Mouse (Mus musculus) hindbrain, embryonic 10.5 days (tissue): Measurements from ENCODE around the gene Rfc4. TPM values are rescaled to one million over a fixed set of nuclear protein-coding genes. Genes with fewer than 3 reads are reported as not detected.

Experiments
- DNase-seq: peaks from one replicate; pipeline ENCODE4 v3.0.0-alpha.2; 2017; ENCODE audit warnings: low spot score
- H3K27ac ChIP-seq: fragments of 300-500 bp; sonication (generic); 2 replicates; pipeline ENCODE4 v1.5.1; 2016; ENCODE audit warnings: mild to moderate bottlenecking, moderate library complexity
- H3K27me3 ChIP-seq: fragments of 300-500 bp; sonication (generic); 2 replicates; pipeline ENCODE4 v1.6.1; 2016; ENCODE audit warnings: mild to moderate bottlenecking; ENCODE audit not compliant: poor library complexity, insufficient read depth, severe bottlenecking
- H3K36me3 ChIP-seq: fragments of 300-500 bp; sonication (generic); 2 replicates; pipeline ENCODE4 v1.6.1; 2016; ENCODE audit warnings: mild to moderate bottlenecking, moderate library complexity
- H3K4me1 ChIP-seq: fragments of 300-500 bp; sonication (generic); replicated peaks from 2 replicates; pipeline ENCODE4 v1.6.1; 2016; ENCODE audit warnings: mild to moderate bottlenecking
- H3K4me3 ChIP-seq: fragments of 300-500 bp; sonication (generic); 2 replicates; pipeline ENCODE4 v1.5.1; 2016; ENCODE audit warnings: mild to moderate bottlenecking, moderate library complexity
- H3K9me3 ChIP-seq: fragments of 300-500 bp; sonication (generic); 2 replicates; pipeline ENCODE4 v1.6.1; 2016; ENCODE audit warnings: mild to moderate bottlenecking, moderate library complexity
- WGBS: fragments of 180-500 bp; shearing (Covaris S2); methylation state at CpG from one replicate; pipeline ENCODE4 v1.1.7; 2016; 5-methylcytosine and 5-hydroxymethylcytosine counted together
- polyA plus RNA-seq: library from polyadenylated mRNA; unstranded; fragments of >200 nt; fragmentation: Nextera tagmentation; extraction: Ambion mirVana; gene quantifications from 2 replicates; pipeline ENCODE4 v1.2.1, GENCODE M21; 2016

Gene Rfc4
- polyA plus RNA-seq, 1 experiment from 2014 or later: 190 TPM

DNA sequence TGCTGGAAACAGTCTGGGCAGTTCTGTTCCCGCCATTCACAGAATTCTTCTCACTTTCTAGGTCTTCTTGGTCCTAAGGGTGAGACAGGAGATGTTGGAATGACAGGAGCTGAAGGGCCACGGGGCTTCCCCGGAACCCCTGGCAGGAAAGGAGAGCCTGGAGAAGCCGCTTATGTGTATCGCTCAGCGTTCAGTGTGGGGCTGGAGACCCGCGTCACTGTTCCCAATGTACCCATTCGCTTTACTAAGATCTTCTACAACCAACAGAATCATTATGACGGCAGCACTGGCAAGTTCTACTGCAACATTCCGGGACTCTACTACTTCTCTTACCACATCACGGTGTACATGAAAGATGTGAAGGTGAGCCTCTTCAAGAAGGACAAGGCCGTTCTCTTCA, 29.5 kb upstream of the Rfc4 start:
- Histone ChIP-seq H3K27me3 (no peaks in the 10 kb centered on the region), H3K4me1 (no peaks in the 10 kb centered on the region), H3K9me3 (no peaks in the 10 kb centered on the region), H3K27ac (no peak overlapping the region), H3K4me3 (no peak overlapping the region), H3K36me3 (no peaks in the 10 kb centered on the region)
- 96% methylated on average over 13 of the region's 13 CpGs for WGBS
- no peak for DNase-seq

- Histone ChIP-seq H3K27me3 (no peaks in the 10 kb centered on the region), H3K36me3 (no peaks in the 10 kb centered on the region)
- 83% methylated on average over 5 of the region's 5 CpGs for WGBS
Measured at GRCm38 (mm10) chr16:23154261-23154660, 26.7 kb upstream of the Rfc4 start.

GRCm38 (mm10) chr16:23151423-23151822, 23.9 kb upstream of the Rfc4 start:
- Histone ChIP-seq H3K4me3 (no peak overlapping the region), H3K27me3 (no peaks in the 10 kb centered on the region), H3K27ac (no peak overlapping the region), H3K9me3 (no peaks in the 10 kb centered on the region), H3K36me3 (no peaks in the 10 kb centered on the region), H3K4me1 (no peaks in the 10 kb centered on the region)
- DNase-seq: no peak
- WGBS: 32% methylated on average over 2 of the region's 2 CpGs

More at GRCm38 (mm10) chr16:23154261-23154660, 26.7 kb upstream of the Rfc4 start:
- DNase-seq: no peak
- no peaks in the 10 kb centered on the region for H3K9me3 ChIP-seq
- H3K4me1 ChIP-seq: no peaks in the 10 kb centered on the region
- H3K4me3 ChIP-seq: no peak overlapping the region
- no peak overlapping the region for H3K27ac ChIP-seq

DNA sequence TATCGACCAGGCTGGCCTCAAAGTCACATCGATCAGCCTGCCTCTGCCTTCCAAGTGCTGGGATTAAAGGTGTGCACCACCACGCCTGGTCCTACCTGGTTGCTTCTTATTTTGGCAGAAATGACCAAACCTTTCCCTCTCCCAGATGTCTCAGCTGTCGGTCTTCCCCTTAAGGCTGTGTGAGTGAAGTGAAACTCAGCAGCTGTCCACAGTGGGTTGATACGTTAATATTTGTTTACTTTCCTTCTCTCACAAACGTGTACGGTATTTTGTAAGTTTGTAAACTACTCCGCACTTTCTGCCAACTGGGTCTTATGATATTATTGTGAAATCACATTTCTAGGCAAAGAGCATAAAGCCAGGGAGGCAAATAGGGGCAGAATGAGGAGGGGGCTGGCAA, 21.9 kb upstream of the Rfc4 start:
- Histone ChIP-seq H3K27ac (no peak overlapping the region), H3K36me3 (no peaks in the 10 kb centered on the region), H3K27me3 (no peaks in the 10 kb centered on the region), H3K4me3 (no peak overlapping the region), H3K9me3 (no peaks in the 10 kb centered on the region), H3K4me1 (no peaks in the 10 kb centered on the region)
- no peak for DNase-seq
- 82% methylated on average over 8 of the region's 8 CpGs for WGBS

DNA sequence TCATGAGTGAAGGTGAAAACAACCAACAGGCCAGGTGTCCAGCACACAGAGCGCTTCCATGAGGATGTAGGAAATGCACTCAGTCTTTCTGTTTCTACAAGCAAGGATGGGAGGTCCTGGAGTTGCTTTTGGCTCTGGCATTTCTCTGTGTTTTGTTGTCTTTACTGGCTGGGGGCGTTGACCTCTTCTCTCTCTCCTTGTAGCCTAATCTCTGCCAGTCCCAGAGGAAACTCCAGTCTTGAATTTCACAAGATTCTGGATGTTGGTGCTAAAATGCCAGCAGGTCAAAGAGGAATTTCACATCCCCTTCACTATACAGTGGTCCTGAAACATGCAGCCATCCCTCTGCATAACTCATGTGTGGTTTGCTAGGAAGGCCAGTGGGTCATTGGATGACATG, 21.4 kb upstream of the Rfc4 start:
- no peak for DNase-seq
- H3K9me3 ChIP-seq: no peaks in the 10 kb centered on the region
- no peak overlapping the region for H3K4me3 ChIP-seq
- 68% methylated on average over 2 of the region's 2 CpGs for WGBS
- H3K36me3 ChIP-seq: no peaks in the 10 kb centered on the region
- H3K27ac ChIP-seq: no peak overlapping the region
- H3K27me3 ChIP-seq: no peaks in the 10 kb centered on the region
- H3K4me1 ChIP-seq: no peaks in the 10 kb centered on the region

DNA sequence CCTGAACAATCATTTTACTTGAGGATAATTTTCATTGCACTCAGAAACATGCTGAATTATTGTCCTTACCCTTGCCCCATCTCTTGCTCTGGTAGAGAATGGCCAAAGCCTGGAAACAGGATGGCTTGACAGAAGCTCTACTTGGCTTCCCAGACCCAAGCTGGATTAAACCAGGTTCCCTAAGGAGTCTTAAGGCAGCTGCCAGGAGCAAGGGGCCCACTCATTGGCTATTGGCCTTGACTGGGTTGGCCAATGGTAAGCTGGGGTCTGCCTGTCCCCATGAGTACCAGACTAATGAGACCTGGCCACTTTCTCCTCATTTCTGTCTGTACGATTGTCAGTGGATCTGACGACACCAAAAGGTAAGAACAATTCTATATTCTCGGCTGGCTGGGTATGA, 18.7 kb upstream of the Rfc4 start, which contains the start of gene Adipoq:
Gene Adipoq (plus strand): TSS at position 257 of the 400 bp plus-strand sequence.
- Histone ChIP-seq H3K4me1 (no peaks in the 10 kb centered on the region), H3K36me3 (no peaks in the 10 kb centered on the region), H3K9me3 (no peaks in the 10 kb centered on the region), H3K27ac (no peak within 1 kb of the TSS), H3K4me3 (no peak within 1 kb of the TSS), H3K27me3 (no peaks in the 10 kb centered on the region)
- 91% methylated on average over 3 of the region's 3 CpGs for WGBS
- DNase-seq: no peak

DNA sequence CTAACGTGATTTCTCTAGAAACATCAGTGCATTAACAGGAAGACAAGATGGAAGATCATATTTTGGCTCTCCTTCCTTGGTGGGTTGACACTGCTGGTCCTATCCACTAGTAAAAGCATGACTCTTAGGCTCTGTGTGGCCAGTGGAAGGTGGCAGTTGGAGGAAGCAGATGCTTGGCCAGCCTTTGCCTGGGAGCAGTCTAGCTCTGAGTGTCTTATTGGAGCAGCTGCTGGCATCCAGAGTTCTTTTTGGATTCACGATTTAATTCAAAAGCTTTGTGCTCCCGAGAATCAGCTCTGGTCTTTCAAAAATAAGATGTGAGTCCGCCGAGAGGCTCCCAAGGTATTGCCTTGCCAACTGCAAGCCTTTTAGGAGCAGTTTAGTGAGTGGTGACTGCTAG, 17.7 kb upstream of the Rfc4 start:
- no peaks in the 10 kb centered on the region for H3K4me1 ChIP-seq
- H3K27me3 ChIP-seq: no peaks in the 10 kb centered on the region
- DNase-seq: no peak
- H3K27ac ChIP-seq: no peak overlapping the region
- no peaks in the 10 kb centered on the region for H3K9me3 ChIP-seq
- H3K4me3 ChIP-seq: no peak overlapping the region
- H3K36me3 ChIP-seq: no peaks in the 10 kb centered on the region
- whole genome bisulfite sequencing: 85% methylated on average over 5 of the region's 5 CpGs

- DNase-seq: no peak
- Histone ChIP-seq H3K9me3 (no peaks in the 10 kb centered on the region), H3K27ac (no peak overlapping the region), H3K4me3 (no peak overlapping the region), H3K4me1 (no peaks in the 10 kb centered on the region), H3K27me3 (no peaks in the 10 kb centered on the region), H3K36me3 (no peaks in the 10 kb centered on the region)
- WGBS: 85% methylated on average over 7 of the region's 7 CpGs
Measured at GRCm38 (mm10) chr16:23144326-23144725, 16.8 kb upstream of the Rfc4 start.

DNA sequence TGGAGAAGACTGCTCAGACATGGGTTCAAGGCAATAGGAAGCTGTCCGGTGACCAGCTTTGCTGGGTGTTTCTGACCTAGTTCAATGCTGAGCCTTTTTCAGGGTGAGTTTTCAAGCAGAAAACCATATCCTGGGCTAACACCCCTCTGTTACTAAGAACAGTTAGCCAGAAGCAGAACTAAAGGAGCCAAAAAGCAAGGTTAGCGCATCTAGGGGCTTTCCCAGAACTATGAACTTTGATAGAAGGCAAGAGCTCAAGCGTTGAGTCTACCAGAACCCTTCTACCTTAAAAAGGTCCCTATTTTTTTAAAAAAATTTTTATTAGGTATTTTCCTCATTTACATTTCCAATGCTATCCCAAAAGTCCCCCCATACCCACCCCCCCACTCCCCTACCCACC, 13.4 kb upstream of the Rfc4 start:
- Histone ChIP-seq H3K27me3 (no peaks in the 10 kb centered on the region), H3K36me3 (no peaks in the 10 kb centered on the region), H3K27ac (no peak overlapping the region), H3K4me1 (no peaks in the 10 kb centered on the region), H3K4me3 (no peak overlapping the region), H3K9me3 (no peaks in the 10 kb centered on the region)
- no peak for DNase-seq
- WGBS: 92% methylated on average over 3 of the region's 3 CpGs

DNA sequence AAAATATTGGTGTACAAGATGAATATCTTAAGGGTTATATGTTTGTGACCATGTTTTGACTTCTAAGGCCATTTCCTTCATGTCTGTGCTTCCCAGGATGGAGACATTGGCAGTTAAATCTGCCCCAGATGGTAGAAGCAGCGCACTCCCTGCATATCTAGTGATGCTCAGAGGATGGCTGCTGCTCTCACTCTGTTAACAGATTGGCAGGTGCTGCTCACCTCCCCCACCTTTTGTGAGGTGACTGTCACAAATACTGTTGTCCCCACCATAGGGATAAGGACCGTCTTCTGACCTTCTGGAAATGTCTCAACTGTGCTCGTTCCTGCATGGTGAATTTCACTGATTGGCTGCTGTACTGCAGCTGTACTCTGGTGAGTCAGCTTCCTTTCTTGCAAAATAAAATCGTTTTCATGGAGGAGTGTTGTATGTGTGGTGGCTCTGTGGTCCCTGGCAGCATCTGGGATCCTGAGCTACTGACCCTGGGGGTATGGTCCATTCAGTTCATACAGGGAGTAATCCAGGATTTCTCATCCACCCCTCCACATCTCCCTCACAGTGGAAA, 9.0 kb upstream of the Rfc4 start:
- H3K27me3 ChIP-seq: no peaks in the 10 kb centered on the region
- no peak overlapping the region for H3K27ac ChIP-seq
- DNase-seq: no peak
- H3K4me1 ChIP-seq: 0 out of 2 replicates have a peak, but pooled peaks cover 2% of the 10 kb centered on the region
- no peak overlapping the region for H3K4me3 ChIP-seq
- 69% methylated on average over 4 of the region's 4 CpGs for WGBS
- H3K36me3 ChIP-seq: no peaks in the 10 kb centered on the region
- H3K9me3 ChIP-seq: no peaks in the 10 kb centered on the region

GRCm38 (mm10) chr16:23135421-23136149, 8.0 kb upstream of the Rfc4 start:
- 20% methylated on average over 11 of the region's 11 CpGs for WGBS
- DNase-seq: no peak

DNA sequence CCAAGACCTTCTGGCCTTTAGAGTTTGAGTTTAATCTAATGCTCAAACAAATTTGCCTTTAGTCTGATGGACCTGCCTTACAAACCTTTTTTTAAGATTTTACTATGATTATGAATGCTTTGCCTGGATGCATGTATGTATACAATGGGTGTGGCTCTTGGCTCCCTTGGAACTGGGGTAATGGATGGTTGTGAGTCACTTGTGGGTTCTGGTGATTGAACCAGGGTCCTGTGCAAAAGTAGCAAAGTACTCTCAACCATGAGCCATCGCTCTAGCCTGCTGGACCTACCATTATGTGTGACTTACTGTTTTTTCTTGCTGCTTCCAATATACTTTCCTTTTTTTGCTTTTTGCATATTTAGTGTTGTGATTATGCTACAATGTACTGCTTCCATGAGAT, 4.8 kb upstream of the Rfc4 start:
- Histone ChIP-seq H3K4me3 (no peak overlapping the region), H3K4me1 (peaks cover 14% of the 10 kb centered on the region), H3K27ac (no peak overlapping the region), H3K36me3 (no peaks in the 10 kb centered on the region), H3K9me3 (no peaks in the 10 kb centered on the region), H3K27me3 (no peaks in the 10 kb centered on the region)
- DNase-seq: no peak
- WGBS: 93% methylated on average over 1 of the region's 1 CpGs

More at GRCm38 (mm10) chr16:23135421-23136149, 8.0 kb upstream of the Rfc4 start:
- Histone ChIP-seq H3K27ac (no peak overlapping the region), H3K4me3 (no peak overlapping the region), H3K4me1 (0 out of 2 replicates have a peak, but pooled peaks cover 2% of the 10 kb centered on the region), H3K27me3 (no peaks in the 10 kb centered on the region), H3K36me3 (no peaks in the 10 kb centered on the region), H3K9me3 (no peaks in the 10 kb centered on the region)

DNA sequence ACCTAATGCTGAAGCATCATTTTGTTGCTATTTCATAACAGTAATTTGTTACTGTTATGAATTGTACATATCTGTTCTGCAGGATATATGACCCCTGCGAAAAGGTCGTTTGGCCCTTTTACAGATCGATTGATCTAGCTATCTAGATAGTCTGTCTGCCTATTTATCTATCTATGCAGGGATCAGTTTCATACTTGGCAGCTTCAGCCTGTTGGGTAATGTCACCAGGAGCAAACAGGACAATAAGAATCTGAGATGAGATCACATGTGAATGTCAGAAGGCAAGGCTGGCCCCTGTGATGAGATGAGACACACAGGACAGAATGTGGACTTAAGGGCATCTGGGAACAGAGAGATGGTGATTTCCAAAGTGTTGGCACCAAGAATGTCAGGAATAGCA, 2.8 kb upstream of the Rfc4 start:
- no peak for DNase-seq
- WGBS: 91% methylated on average over 3 of the region's 3 CpGs

More for the DNA sequence above, 2.8 kb upstream of the Rfc4 start:
- Histone ChIP-seq H3K27me3 (no peaks in the 10 kb centered on the region), H3K4me1 (peaks cover 19% of the 10 kb centered on the region), H3K27ac (no peak overlapping the region), H3K36me3 (no peaks in the 10 kb centered on the region), H3K9me3 (no peaks in the 10 kb centered on the region), H3K4me3 (no peak overlapping the region)
